Mouse (Mus musculus) intestine, postnatal 0 days (tissue): ENCODE results near the gene Clrn2. TPM values are rescaled to one million over a fixed set of nuclear protein-coding genes. Genes with fewer than 3 reads are reported as not detected.

Source experiments
- ATAC-seq: fragments of 200-750 bp; cut with Nextera tagmentation; 2 replicates; pipeline ENCODE4 v1.8.0; 2017; ENCODE audit warnings: mild to moderate bottlenecking, moderate TSS enrichment, moderate library complexity
- H3K27ac ChIP-seq: fragments of 300-500 bp; sonication (generic); 2 replicates; pipeline ENCODE4 v1.5.1; 2014; ENCODE audit warnings: mild to moderate bottlenecking, low read depth, low read length, moderate library complexity
- H3K27me3 ChIP-seq: fragments of 300-500 bp; sonication (generic); replicated peaks from 2 replicates; pipeline ENCODE4 v1.6.1; 2014; ENCODE audit warnings: low read length, mixed read lengths; ENCODE audit not compliant: control insufficient read depth, insufficient read depth
- H3K36me3 ChIP-seq: fragments of 300-500 bp; sonication (generic); 2 replicates; pipeline ENCODE4 v1.6.1; 2014; ENCODE audit warnings: mild to moderate bottlenecking, moderate library complexity; ENCODE audit not compliant: control insufficient read depth, insufficient read depth
- H3K4me1 ChIP-seq: fragments of 300-500 bp; sonication (generic); replicated peaks from 2 replicates; pipeline ENCODE4 v1.6.1; 2014; ENCODE audit warnings: antibody characterized with exemption, low read length, mixed read lengths; ENCODE audit not compliant: control insufficient read depth, insufficient read depth
- H3K4me2 ChIP-seq: fragments of 300-500 bp; sonication (generic); replicated peaks from 2 replicates; pipeline ENCODE4 v1.6.1; 2014; ENCODE audit warnings: low read depth, mild to moderate bottlenecking, moderate library complexity
- H3K4me3 ChIP-seq: fragments of 300-500 bp; sonication (generic); 2 replicates; pipeline ENCODE4 v1.5.1; 2014; ENCODE audit warnings: low read depth, low read length
- H3K9ac ChIP-seq: fragments of 300-500 bp; sonication (generic); 2 replicates; pipeline ENCODE4 v1.6.1; 2014; ENCODE audit warnings: mild to moderate bottlenecking, low read depth, low read length
- H3K9me3 ChIP-seq: fragments of 300-500 bp; sonication (generic); 2 replicates; pipeline ENCODE4 v1.6.1; 2016; ENCODE audit warnings: mixed run types; ENCODE audit not compliant: control insufficient read depth
- CTCF ChIP-seq: sonication (generic); IDR thresholded peaks from 2 replicates; pipeline ENCODE4 v1.5.1; 2016; ENCODE audit warnings: low read depth, mild to moderate bottlenecking, control low read depth, antibody characterized with exemption, moderate library complexity
- WGBS: fragments of 180-500 bp; shearing (Covaris S2); extraction: QIAGEN DNeasy Blood & Tissue Kit; methylation state at CpG from one replicate; pipeline ENCODE4 v1.1.7; 2014; 5-methylcytosine and 5-hydroxymethylcytosine counted together
- polyA plus RNA-seq: library from polyadenylated mRNA; unstranded; fragments of >200 nt; fragmentation: Nextera tagmentation; extraction: Ambion mirVana; gene quantifications from 2 replicates; pipeline ENCODE4 v1.2.1, GENCODE M21; 2015

The Clrn2 gene
- polyA plus RNA-seq, 1 experiment from 2014 or later = not detected

DNA sequence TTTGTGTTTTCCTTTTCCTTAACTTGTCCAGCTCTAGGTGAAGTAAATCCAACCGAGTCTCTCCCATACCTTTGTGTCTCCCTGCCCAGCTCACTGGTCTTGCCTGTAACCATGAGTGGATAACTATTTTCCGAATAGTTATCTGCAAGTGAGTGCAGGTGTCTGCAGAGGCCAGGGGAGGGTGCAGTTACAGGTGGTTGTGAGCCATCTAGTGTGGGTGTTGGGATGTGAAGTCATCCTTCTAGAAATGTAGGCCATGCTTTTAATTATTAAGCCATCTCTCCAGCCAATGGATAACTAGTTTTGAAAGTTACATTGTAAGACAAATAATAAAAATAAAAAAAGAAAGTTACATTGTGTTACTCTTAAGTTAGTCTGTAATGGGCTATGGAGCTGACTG lies 60.0 kb downstream of the Clrn2 start:
- peaks cover 43% of the 10 kb centered on the region for H3K36me3 ChIP-seq
- no peak for ATAC-seq
- no peak overlapping the region for H3K4me2 ChIP-seq
- H3K9me3 ChIP-seq = no peaks in the 10 kb centered on the region
- no peak overlapping the region for H3K4me3 ChIP-seq
- no peak overlapping the region for H3K9ac ChIP-seq
- H3K27ac ChIP-seq = 0 out of 2 replicates have a peak overlapping the region, but pooled peaks have one; percentile 21
- TF ChIP-seq CTCF = no peak
- no peaks in the 10 kb centered on the region for H3K27me3 ChIP-seq
- 90% methylated on average over 2 of the region's 2 CpGs for WGBS
- no peaks in the 10 kb centered on the region for H3K4me1 ChIP-seq

Other genes starting within 250 kb of the Clrn2 start
- gene Qdpr, start 3.5 kb upstream of the Clrn2 start, polyA plus RNA-seq = 355 and 422 TPM in 2 replicates
- gene Lap3, start 39.6 kb downstream of the Clrn2 start, polyA plus RNA-seq = 108 and 120 TPM in 2 replicates
- 203 and 213 TPM in 2 replicates for gene Med28, start 66.5 kb downstream of the Clrn2 start, polyA plus RNA-seq
- gene Fam184b, start 185.9 kb downstream of the Clrn2 start, polyA plus RNA-seq = 1.4 and 1.5 TPM in 2 replicates
- 9.3 and 10.4 TPM in 2 replicates for gene Ncapg, start 216.2 kb downstream of the Clrn2 start, polyA plus RNA-seq